Mouse (Mus musculus) duodenum, adult 2 months (tissue): ENCODE results near the gene Gm45261. TPM values are rescaled to one million over a fixed set of nuclear protein-coding genes. Genes with fewer than 3 reads are reported as not detected.

Source experiments
- polyA plus RNA-seq: library from polyadenylated mRNA; depleted of rRNA; stranded (reverse); fragments of >200 nt; gene quantifications from 2 replicates; pipeline ENCODE4 v1.2.3, GENCODE M21; 2012; ENCODE audit warnings: low replicate concordance; rRNA removed

Gene Gm45261
- not detected in 2 replicates for polyA plus RNA-seq

GRCm38 (mm10) chr1:80461348-80461747, at the start of gene Gm45261:
Gm45261 (minus strand) TSS chr1:80461448.

Other genes starting within 250 kb of the Gm45261 start
- 0.23 TPM in 1 of 2 replicates, not detected in the other for gene Fam124b, start 243.0 kb downstream of the Gm45261 start, polyA plus RNA-seq
- 0.95 and 1.9 TPM in 2 replicates for gene Cul3, start 121.0 kb downstream of the Gm45261 start, polyA plus RNA-seq